Mouse (Mus musculus) myocyte (in vitro differentiated cells): ENCODE measurements at regions not wholly inside any gene's neighbourhood (a gene's known extent, or its start where the extent isn't known, plus 50 kb on each side); places are given as distances from the start of the nearest gene placed in this dataset.

Experiments
- CEBPB ChIP-seq: IDR thresholded peaks from 2 replicates; pipeline ENCODE4 v1.6.1; 2011; ENCODE audit warnings: mild to moderate bottlenecking, moderate library complexity; ENCODE audit not compliant: poor library complexity, insufficient read depth, severe bottlenecking
- MAX ChIP-seq: IDR thresholded peaks from one replicate; pipeline ENCODE4 v1.6.1; 2011; ENCODE audit warnings: low read depth, mild to moderate bottlenecking, control low read depth
- POLR2A ChIP-seq: IDR thresholded peaks from one replicate; pipeline ENCODE4 v1.6.1; 2011; ENCODE audit warnings: low read depth, mild to moderate bottlenecking, control low read depth, moderate library complexity; ENCODE audit not compliant: insufficient read length
- TCF12 ChIP-seq: IDR thresholded peaks from one replicate; pipeline ENCODE4 v1.6.1; 2011; ENCODE audit warnings: mild to moderate bottlenecking, control low read depth; ENCODE audit not compliant: poor library complexity, insufficient read depth, severe bottlenecking

DNA sequence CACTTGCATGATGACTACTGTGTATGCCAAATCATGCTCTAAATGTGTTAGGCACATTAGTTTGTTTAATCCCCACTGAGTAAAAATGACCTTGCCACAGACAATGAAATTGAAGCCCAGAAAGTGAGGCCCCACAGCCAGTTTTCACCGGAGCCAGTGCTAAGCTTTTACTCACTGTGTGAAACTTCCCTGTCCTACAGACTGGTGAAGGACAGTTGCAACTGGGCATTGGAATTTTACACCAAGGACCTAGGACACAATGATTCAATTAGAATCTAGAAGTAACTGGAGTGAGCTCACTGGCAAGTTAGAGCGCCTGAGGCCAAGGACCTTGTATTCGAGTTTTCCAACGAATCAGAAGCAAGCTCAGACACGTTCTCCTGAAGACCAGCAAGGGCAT lies 79.8 kb downstream of the S1pr1 start:
- TF ChIP-seq POLR2A = no peak
- no peak for TF ChIP-seq CEBPB
- no peak for TF ChIP-seq TCF12
- no peak for TF ChIP-seq MAX
